Comparison of ENCODE assay signal across 18 mouse cellular contexts in the genomic region with DNA sequence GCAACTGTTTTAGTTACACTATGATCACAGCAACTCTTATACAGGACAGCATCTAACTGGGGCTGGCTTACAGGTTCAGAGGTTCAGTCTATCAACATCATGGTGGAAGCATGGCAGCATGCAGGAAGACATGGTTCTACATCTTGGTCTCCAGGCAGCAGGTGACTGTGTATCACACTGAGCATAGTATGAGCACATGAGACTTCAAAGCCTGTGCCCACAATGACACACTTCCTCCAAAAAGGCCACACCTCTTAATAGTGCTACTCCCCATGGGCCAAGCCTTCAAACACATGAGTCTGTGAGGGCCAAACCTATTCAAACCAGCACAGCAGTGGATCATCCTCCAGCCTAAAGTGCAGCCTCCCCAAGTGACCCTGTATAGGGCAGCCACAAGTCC. TPM values are rescaled to one million over a fixed set of nuclear protein-coding genes. Genes with fewer than 3 reads are reported as not detected.
DNase-seq lines count a peak whose midpoint lies in the region; ATAC-seq and TF ChIP-seq lines count a peak whose summit lies in the region.
"Had no signal": no experiment of that assay in that cellular context is flagged by ENCODE, and none has a peak within 500 bp of the region (broad histone marks: within the 10 kb centered on the region; RNA-seq: fewer than 3 reads in every experiment).

No protein-coding gene starts in this region.

- no peak for DNase-seq in liver, postnatal 0 days
- DNase-seq in CD4-positive, CD25-positive, alpha-beta regulatory T cell, adult 2 months (ENCODE audit: low read depth, low spot score), result peak; percentile 80
- peak; percentile 88 for DNase-seq in induced T-regulatory cell, adult 2 months (ENCODE audit: low read depth)
- no peak for DNase-seq in layer of hippocampus, adult 9-10 months (ENCODE audit: low spot score)
- DNase-seq in gastrocnemius, postnatal 25 days, result no peak
- DNase-seq in embryo, embryonic 11 days, result no peak
- DNase-seq: adrenal gland, postnatal 25 days; cerebellum, postnatal 10 days; gastrocnemius, postnatal 10 days; heart, postnatal 4 days; right cerebral cortex, postnatal 4 days had no signal

- no peak overlapping the region for H3K4me3 ChIP-seq in liver, embryonic 15.5 days (replicated peaks)
- H3K4me3 ChIP-seq in liver, postnatal 0 days (ENCODE audit: low read depth, low read length), result no peak overlapping the region
- H3K4me3 ChIP-seq: layer of hippocampus, adult 2 months; lung, embryonic 15.5 days; midbrain, embryonic 12.5 days; neural tube, embryonic 12.5 days had no signal

- no peak overlapping the region for H3K4me2 ChIP-seq in liver, embryonic 15.5 days
- no peak overlapping the region for H3K4me2 ChIP-seq in liver, postnatal 0 days (ENCODE audit: low read depth, low read length)
- H3K4me2 ChIP-seq: heart, embryonic 11.5 days; lung, embryonic 15.5 days; midbrain, embryonic 12.5 days; neural tube, embryonic 12.5 days had no signal

- H3K27ac ChIP-seq in liver, embryonic 15.5 days (replicated peaks), result 0 out of 2 replicates have a peak overlapping the region, but pooled peaks have one; percentile 3
- no peak overlapping the region for H3K27ac ChIP-seq in liver, postnatal 0 days (ENCODE audit: low read depth)
- H3K27ac ChIP-seq: layer of hippocampus, adult 2 months; lung, embryonic 15.5 days; midbrain, embryonic 12.5 days; neural tube, embryonic 12.5 days had no signal

- H3K27me3 ChIP-seq in liver, embryonic 15.5 days, result no peaks in the 10 kb centered on the region
- H3K27me3 ChIP-seq in liver, postnatal 0 days (ENCODE audit: insufficient read depth, low read length), result no peaks in the 10 kb centered on the region
- H3K27me3 ChIP-seq: lung, embryonic 15.5 days; midbrain, embryonic 12.5 days; neural tube, embryonic 12.5 days had no signal

- ATAC-seq in liver, embryonic 15.5 days (ENCODE audit: insufficient read depth), result no peak
- ATAC-seq in liver, postnatal 0 days, result no peak
- ATAC-seq in neutrophil, adult 5-6 weeks (ENCODE audit: extremely low read depth, insufficient number of reproducible peaks, low FRiP score, poor library complexity, severe bottlenecking), result peak; percentile 60

- TF ChIP-seq EP300 in liver, postnatal 0 days (IDR thresholded peaks at IDR 0.05; ENCODE audit: low read depth), result no peak

- TF ChIP-seq CTCF in liver, postnatal 0 days (IDR thresholded peaks at IDR 0.05; ENCODE audit: low read depth), result no peak

- H3K4me1 ChIP-seq in liver, embryonic 15.5 days (replicated peaks), result peaks cover 12% of the 10 kb centered on the region
- 0 out of 2 replicates have a peak, but pooled peaks cover 5% of the 10 kb centered on the region for H3K4me1 ChIP-seq in liver, postnatal 0 days (ENCODE audit: insufficient read depth)
- H3K4me1 ChIP-seq: lung, embryonic 15.5 days; midbrain, embryonic 12.5 days; neural tube, embryonic 12.5 days had no signal

- H3K9me3 ChIP-seq in liver, embryonic 15.5 days (replicated peaks), result no peaks in the 10 kb centered on the region
- no peaks in the 10 kb centered on the region for H3K9me3 ChIP-seq in liver, postnatal 0 days (ENCODE audit: low read length)
- H3K9me3 ChIP-seq: lung, embryonic 15.5 days; midbrain, embryonic 12.5 days; neural tube, embryonic 12.5 days had no signal

- peaks cover 52% of the 10 kb centered on the region for H3K36me3 ChIP-seq in liver, embryonic 15.5 days (replicated peaks)
- H3K36me3 ChIP-seq in liver, postnatal 0 days (replicated peaks; ENCODE audit: insufficient read depth, low read length), result peaks cover 38% of the 10 kb centered on the region

- H3K9ac ChIP-seq in liver, embryonic 15.5 days, result no peak overlapping the region
- no peak overlapping the region for H3K9ac ChIP-seq in liver, postnatal 0 days (replicated peaks)
- H3K9ac ChIP-seq: lung, embryonic 15.5 days; midbrain, embryonic 12.5 days; neural tube, embryonic 12.5 days had no signal

RNA-seq across cellular contexts. Expression of gene Ern1, which starts 54.7 kb away (rescaled TPM):
- 4.1 and 5.8 TPM in 2 replicates for polyA plus RNA-seq in liver, embryonic 15.5 days (2015; fragmentation: Nextera tagmentation; extraction: Ambion mirVana)
- 1.9 and 2.9 TPM in 2 replicates for polyA plus RNA-seq in liver, postnatal 0 days (2015; fragmentation: Nextera tagmentation; extraction: Ambion mirVana)
- total RNA-seq in neutrophil, adult 5-6 weeks (2017), result 18.6 and 23.6 TPM in 2 replicates
- total RNA-seq in gastrocnemius, postnatal 25 days (2021), result 1 to 10 TPM; 7.0 to 7.2 TPM

Comparison
In these comparisons a context has a peak if more than half of its experiments do, and no peak if none do; other contexts are left out.
1. DNase-seq: peak in CD4-positive, CD25-positive, alpha-beta regulatory T cell, adult 2 months (single experiment) and induced T-regulatory cell, adult 2 months (single experiment); none in liver, postnatal 0 days (single experiment), layer of hippocampus, adult 9-10 months (single experiment), gastrocnemius, postnatal 25 days (single experiment) and embryo, embryonic 11 days (single experiment).